Mouse (Mus musculus) ovary, postnatal 36 days (tissue): ENCODE measurements around the gene Olfr1046.
"Not testable (repeated sequence)": the region's sequence is repeated elsewhere in the genome, so short reads cannot be mapped to it uniquely, and the experiment has no call there.

Experiments
- DNase-seq: peaks from one replicate; pipeline ENCODE4 v3.0.0; 2022; ENCODE audit warnings: low spot score, mixed read lengths

Olfr1046 gene

DNA sequence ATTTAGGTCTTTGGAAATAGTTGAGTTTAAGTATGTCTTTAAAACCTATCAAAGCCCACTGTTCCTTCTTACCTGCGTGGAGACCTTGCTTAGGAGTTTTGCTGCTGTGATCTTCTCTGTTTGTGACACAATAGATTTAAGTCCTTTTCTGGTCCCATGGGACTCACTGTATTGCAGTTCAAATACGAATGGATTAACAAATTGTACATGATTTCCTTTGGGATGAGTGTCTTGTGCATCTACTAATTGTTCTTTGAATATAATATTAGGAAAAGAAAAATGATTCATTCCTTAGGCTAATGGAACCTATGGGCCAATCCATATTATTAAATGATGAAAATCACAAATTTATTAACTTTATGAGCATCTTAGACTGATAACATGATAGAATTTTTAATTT lies at the start of gene Olfr1046:
Gene Olfr1046, minus strand, starts transcription at position 101 of the 400 bp plus-strand sequence.
- no peak for DNase-seq

DNA sequence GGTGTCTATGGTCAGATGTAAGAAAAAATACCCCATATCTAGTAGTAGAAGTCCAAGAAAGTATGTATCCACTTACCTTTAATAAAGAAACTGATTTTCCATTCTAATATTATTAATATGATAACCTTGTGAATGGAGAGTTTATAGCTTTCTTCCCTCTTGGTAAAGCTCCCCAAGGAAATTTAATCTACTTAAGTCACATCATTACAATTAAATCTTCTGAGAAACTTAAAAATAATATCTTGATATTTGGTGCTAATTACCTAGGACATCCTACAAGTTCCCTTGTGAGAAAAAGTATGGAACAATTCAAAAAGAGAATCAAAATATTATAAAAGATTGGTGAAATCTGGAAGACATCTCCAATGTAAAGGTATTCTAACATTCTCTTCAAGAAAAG lies 39.1 kb upstream of the Olfr1046 start, which contains the start of gene Olfr1049:
Gene Olfr1049, minus strand, starts transcription at position 101 of the 400 bp plus-strand sequence.
- not testable (repeated sequence) for DNase-seq

DNA sequence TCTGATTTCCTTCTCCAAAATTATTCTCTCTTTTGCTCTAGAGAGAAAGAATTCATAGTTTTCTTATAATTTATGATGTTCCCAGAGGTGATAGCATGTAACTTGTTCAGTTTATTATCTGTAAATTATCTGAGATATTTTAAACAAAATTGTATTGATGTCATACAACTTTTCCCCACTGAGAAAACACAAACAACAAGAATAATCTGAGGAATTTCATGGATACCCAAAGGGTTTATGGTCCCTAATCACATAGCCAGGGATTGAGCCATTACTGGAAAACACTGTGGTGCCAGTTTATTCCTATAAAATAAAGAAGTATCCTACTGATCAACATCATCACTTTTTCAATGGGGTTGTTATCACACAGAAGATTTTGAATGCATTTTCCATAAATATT lies 21.1 kb upstream of the Olfr1046 start, which contains the start of gene Olfr1048:
Gene Olfr1048, minus strand, starts transcription at position 101 of the 400 bp plus-strand sequence.
- DNase-seq, result no peak

DNA sequence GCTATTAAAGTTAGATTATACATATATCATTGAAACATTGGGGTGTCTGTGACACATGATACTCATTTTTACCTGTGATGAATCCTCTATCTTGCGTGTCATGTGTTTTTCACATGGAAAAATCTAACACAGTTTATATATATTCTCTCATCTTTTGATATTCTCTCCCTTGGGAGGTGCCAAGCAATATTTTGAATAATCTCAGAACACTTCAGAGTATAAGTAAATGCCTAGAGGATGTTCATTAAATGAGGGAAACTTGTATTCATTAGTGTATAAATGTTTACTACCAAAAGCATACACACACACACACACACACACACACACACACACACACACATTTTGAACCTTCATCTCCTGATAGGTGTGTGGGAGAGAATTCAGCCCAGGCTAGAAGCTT lies 12.2 kb upstream of the Olfr1046 start, which contains the start of gene Olfr1047:
Gene Olfr1047, minus strand, starts transcription at position 101 of the 400 bp plus-strand sequence.
- no peak for DNase-seq

DNA sequence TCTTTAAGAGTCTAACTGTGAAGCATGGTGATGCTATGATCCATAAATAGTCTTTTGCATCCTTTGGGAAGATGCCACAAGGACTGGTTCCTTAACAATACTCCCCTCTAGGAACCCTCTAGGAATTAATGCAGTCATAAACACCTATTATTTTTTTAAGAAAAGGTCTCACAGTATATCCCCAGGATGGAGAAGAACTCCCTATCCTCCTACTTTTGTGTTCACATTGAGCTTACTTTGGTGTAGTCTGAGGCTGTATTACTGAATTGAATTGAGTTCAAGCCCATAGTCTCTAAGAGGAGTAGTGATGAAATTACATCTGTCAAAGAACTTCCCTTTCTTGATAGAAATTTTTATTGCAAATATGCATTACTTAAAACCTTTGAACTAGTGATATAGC lies 16.2 kb downstream of the Olfr1046 start, which contains the start of gene Olfr1045:
Gene Olfr1045, minus strand, starts transcription at position 101 of the 400 bp plus-strand sequence.
- no peak for DNase-seq

DNA sequence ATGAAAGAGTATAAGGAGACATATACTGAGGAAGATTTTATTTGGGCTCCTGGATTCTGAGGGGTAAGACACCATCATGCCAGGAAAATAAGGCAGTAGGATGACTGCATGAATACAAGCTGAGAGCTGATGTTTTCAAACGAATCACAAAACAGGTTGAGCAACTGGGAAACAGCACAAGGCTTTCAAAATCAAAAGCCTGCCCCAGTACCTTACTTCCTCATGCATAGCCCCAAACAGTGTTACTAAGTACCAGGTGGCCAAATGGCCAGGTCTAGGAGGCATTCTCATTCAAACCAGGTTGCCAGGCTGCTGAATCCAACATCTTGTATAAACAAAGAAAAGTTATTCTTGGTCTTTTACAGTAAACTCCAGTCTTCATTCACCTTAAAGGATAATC lies 23.3 kb downstream of the Olfr1046 start:
- DNase-seq, result no peak

DNA sequence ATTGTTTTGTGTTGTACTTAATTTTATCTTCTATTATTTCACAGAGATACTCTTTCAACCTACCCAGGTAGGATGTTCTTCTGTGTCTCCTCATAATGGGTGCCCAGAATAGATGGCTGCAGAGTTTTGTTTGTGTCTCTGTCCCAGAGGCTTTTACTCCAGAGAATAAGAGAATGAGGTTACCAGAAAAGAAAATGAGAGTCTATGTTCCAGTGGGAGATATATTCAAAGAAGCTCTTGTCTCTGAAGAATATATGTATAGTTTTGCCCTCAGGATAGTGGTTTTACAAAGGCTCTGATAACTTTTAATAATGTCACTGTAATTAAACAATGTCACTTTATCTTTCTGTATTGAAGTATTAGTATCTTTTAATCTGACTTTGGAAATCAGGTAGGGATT lies 33.5 kb downstream of the Olfr1046 start, which contains the start of gene Olfr52:
Gene Olfr52, minus strand, starts transcription at position 101 of the 400 bp plus-strand sequence.
- DNase-seq, result no peak

DNA sequence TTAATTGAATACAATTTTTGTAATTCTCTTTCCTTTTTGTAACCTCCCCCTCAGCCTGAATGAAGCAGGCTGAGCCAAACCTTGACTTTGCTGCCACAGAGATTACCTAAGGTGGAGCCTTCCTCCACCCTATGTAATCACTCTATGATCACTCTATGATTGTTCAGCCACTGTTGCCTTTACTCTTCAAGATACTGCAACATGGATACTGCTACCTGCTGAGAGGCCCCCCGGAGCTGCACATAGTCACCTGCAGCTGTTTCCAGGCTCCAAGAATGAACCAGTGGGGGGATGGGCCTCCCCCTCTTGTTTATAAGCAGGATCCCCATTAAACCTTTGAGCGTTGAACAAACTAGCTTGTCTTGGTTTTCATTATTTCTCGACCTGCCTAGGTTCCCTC lies 39.2 kb downstream of the Olfr1046 start:
- no peak for DNase-seq

DNA sequence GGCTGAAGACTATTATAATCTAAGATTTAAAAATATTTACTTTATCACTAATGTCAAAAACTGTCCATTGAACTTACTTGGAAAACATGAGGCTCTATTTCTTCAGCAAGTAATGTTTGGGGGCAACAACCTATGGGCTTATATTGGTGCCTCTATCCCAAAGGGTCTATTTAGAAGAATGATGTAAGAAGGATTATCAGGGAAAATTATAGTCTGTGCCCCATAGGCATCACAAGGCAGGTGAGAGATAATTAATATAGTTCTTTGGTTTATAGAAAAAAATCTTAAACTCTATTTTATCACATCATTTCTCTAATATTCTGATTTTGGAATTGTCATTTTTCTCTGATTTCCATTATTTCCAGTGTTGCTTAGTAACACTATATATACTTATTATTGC lies 41.4 kb downstream of the Olfr1046 start, which contains the start of gene Olfr1044:
Gene Olfr1044, minus strand, starts transcription at position 101 of the 400 bp plus-strand sequence.
- no peak for DNase-seq

DNA sequence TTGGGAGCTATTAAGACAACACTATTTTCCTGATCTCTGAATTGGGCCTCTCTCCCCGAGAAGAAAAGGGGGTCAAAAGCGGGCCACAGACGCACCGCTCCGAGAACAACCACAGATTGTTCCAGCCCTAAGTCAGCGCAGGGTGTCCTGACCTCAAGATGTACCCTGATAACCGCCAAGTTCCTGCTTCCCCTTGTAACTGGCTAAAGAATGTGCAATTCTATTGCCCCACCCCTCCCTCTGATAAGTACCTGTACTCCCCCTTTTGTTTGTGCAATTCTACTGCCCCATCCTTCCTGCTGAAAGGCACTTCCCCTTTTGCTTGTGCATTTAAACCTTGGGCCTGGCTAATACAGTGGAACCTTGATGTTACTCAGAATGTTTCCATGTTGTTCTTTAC lies 43.7 kb downstream of the Olfr1046 start:
- DNase-seq, result not testable (repeated sequence)

DNA sequence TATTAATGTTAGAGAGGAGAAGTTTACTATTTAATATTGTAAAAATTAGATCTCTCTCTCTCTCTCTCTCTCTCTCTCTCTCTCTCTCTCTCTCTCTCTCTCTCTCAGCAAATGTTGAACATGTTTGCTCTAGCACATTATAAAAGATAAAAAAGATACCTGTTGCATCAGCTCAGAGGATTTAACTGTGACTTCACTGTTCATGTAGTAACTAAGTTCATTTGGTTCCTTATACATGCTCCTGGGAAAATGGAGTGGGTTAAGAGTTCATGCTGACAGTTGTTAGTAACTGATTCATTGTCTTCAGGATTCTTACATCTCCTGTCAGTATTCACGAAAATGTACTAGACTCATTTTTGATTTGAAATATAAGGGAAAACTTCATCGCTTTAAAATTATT lies 51.7 kb downstream of the Olfr1046 start, which contains the start of gene Olfr1043:
Gene Olfr1043, minus strand, starts transcription at position 101 of the 400 bp plus-strand sequence.
- DNase-seq, result no peak
